Mouse (Mus musculus): ENCODE measurements at regions not wholly inside any gene's neighbourhood (a gene's known extent, or its start where the extent isn't known, plus 50 kb on each side); places are given as distances from the start of the nearest gene placed in this dataset.

DNA sequence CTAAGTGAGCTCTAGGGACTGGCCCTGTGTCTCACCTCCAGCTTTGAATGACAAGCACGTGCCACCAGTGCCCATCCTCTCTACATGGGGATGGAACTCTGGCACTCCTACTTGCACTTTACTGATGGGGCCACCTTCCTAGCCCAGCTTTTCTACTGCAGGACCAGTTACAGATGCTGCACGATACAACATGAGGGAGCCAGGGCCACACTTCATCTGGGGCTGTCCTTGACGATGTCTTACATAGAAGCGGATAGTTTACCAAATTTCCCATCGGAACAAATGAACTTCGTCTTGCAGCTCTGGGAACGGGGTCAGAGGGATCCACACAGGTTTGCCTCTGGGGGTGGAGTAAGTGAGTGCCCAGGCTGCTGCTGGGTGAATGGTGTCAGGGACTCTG lies 253.7 kb upstream of the Dio3 start:
- no peak for DNase-seq (ENCODE audit: extremely low read depth, low read depth, low spot score)

DNA sequence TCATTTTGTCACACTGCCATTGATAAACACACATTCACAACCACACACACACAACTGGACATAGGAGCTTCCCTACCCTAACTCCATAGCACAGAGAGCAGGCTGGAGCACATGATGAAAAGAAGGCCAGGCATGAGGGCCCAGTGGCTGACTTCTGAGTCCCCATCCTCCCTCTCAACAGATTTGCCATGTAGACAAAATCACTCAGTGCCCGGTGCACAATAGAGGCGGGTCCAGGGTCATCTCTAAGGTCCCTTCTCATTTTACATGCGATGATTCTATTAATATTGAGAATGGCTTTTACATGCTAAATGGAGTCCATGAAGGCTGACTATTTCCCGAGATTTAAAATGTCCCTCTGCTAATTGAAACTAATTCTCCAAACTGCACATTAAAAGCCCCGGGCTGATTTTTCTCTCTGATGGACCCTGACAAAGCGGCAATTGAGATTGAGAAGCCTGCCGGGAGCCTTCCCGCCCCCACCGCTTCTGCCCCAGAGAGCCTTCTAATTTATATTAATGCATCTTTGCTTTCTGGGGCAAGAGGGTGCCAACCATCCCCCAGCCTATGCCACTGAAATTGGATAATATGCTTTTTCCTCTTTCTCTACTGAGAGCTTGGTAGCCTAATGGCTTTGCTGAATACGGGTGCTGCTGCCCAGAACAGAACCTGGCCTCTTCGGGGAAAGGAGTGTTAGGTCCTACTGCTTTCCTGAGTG lies 252.7 kb upstream of the Dio3 start:
- no peak for DNase-seq (ENCODE audit: extremely low read depth, low read depth, low spot score)

DNA sequence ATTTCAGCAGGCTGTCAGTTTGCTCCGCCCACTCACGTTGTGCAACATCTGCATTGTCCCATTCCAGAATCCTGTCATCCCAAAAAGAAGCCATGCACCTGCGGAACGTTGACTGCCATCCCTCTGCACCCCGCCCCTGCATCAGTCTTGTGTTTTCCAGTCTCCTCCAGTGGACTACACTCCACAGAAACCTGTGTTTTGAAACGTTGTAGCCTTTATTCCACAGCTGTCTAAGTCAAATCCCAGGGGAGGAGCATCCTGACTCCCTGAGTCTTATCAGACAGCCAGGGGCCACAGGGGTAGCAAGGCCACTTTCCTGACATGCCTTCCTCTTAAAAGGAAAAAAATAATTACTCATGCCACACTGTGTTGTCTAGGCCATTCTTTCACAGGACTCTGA lies 251.5 kb upstream of the Dio3 start:
- no peak for DNase-seq (ENCODE audit: extremely low read depth, low read depth, low spot score)

DNA sequence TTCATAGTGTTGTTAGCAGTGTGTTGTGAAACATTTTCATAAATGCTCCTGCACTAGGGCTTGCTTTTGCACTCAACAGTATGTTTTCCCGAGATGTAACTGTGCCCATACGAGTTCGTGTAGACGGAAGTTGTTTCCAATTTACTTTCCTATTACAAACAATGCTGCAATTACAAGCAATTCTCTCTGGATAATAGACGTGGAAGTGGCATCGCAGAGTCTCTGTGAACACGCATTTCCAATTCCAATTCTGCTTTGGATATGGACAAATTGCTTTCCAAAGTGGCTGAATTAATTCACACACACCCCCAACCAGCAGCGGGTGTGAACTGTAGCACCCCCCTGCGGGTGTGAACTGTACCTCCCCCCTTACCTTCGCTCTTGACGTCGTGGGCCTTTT lies 250.9 kb upstream of the Dio3 start:
- DNase-seq (ENCODE audit: extremely low read depth, low read depth, low spot score): no peak

DNA sequence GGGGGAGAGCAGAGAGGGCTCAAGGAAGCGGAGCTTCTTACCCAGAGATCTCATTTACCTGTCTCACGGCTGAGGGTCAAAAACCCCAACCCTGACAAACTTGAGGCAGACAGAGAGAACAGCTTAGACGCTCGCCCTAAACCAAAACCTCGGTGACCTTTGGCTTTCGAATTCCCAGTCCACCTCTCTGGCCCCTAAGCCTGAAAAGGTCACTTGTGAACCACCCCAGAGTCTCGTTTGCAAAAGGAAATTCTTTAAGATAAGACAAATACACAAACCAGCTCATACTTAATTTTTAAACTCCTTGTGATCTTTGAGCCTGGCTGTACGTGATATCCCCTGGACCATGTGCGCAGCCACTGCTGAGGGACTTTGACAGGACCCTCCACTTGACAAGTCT lies 250.2 kb upstream of the Dio3 start:
- no peak for DNase-seq (ENCODE audit: extremely low read depth, low read depth, low spot score)

DNA sequence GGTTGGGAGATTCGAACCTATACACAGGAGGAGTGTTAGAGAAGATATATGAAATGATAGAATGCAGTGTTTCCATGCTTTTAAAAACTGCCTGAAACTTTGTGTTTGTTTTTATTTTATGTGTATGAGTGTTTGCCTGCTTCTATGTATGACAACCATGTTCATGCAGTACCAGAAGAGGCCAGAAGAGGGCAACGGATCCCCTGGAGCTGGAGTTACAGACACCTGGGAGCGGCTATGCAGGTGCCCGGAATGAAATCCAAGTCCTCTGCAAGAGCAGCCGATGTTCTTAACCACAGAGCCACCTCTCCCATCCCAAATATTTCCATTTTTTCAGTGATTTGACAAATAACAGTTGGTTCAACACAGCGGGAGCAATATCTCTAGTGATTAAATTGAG lies 247.5 kb upstream of the Dio3 start:
- no peak for DNase-seq (ENCODE audit: extremely low read depth, low read depth, low spot score)

DNA sequence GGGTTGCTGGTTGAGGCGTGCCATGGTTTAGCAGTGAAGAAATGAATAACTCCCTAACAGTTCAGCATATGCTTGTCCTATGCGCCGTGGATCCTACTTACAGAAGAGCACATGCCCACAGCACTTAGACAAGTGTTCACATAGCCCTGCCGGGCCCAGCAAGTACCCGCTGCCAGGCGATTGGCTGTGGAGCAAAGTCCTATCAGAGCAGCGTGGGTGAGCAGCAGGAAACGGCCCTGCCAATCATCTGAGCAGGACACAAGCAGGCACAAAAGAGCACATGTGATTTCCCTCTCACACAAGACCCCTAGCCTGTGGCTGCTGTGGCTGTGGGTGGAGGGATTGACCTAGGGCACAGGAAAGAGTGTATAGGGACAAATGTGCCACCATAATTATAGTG lies 243.7 kb upstream of the Dio3 start:
- no peak for DNase-seq (ENCODE audit: extremely low read depth, low read depth, low spot score)

DNA sequence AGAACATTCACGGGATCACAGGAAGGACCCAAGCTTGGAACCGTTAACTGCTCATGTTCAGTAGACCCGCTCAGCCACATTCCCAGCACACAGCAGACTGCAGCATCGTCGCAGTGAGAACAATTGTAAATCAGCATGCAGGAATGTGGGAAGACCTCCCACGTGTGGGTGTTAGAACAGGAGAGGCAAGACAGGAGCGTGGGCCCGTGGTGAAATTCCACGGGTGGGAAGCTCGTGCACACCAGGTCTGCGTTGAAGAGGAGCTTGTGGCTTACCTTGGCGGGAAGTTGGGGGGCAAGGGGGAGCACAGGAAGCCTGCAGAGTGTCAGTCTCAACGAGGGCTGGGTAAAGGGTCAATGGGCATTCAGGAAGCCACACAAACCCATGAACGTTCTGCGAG lies 238.2 kb upstream of the Dio3 start:
- DNase-seq (ENCODE audit: extremely low read depth, low read depth, low spot score): no peak

DNA sequence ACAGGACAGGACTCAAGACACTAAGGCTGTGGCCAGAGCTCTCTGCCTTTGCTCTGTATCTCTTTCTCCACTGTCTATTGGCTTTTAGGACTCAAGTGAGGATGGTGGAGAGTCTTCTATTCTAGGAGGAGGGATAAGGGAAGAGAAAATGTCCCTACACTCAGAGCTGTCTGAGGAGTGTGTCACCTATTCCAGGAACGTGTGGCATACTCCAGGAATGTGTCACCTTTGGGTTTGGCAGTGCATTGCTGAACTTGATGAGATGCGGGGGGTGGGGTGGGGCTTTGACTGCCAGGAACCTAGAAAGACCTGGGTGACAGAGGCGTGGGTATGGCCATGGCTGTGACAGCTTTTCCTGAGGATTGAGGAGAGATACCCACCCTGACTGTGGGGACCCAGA lies 237.1 kb upstream of the Dio3 start:
- DNase-seq (ENCODE audit: extremely low read depth, low read depth, low spot score): no peak

DNA sequence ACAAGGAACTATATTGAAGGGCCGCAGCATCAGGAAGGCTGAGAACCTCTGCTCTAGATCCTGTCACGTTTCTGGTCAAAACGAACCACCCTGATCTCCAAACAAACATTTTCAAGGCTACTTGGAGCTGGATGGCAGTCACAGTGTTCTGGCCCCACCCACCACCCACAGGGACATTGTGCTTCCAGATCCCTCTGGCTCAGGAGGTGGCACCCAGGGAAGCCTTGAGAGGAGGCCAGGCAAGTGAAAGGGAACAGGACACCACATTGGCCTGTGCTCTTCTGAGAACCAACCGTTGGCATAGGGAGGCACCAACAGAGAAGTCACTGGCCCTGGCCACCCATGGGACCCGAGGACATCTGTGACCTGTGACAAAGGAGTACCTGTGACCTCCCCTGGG lies 234.6 kb upstream of the Dio3 start:
- DNase-seq (ENCODE audit: extremely low read depth, low read depth, low spot score): no peak

DNA sequence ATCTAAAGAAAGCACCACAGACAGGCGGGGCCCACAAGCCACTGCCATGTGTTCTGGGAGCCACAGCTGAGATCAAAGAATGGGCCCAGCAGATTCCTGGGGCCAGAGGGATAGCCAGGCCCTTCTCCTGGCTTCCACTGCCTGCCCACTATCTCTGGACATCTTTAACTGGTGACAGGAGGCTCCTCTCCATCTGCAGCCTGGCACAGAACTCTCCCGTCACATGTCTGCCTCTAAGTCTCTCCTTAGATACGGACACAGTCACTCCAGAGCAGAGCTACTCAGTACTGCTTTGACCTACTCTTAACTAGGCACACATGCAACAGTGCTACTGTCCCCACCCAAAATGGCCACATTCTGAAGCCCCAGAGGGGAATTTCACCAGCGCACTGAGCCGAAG lies 234.1 kb upstream of the Dio3 start:
- DNase-seq (ENCODE audit: extremely low read depth, low read depth, low spot score): no peak

DNA sequence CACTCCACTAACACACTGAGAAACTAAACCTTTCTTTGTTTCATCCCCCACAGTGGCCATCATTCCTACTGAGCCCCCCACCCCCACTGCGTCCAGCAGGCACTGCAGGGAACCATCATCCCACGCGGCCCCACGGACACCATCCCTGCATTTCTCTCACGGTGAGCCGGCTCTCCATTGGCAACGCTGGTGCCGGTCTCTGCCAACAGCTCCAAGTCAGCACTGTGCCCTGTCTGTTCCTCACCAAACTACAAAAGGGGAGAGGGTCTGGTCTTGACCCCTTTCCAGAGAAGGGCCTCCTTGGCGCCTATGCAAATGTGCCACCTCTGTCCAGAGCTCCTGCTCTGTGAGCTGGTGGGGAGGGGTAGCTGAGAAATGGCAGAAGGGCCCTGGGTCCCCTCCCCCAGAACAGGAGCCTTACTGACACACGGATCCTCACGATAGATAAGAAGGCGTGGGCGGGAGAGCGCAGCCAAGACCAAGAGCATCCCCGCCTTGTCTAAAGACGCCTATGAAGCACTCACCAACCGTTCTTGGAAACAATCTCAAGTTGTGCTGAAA lies 233.0 kb upstream of the Dio3 start:
- no peak for DNase-seq (ENCODE audit: extremely low read depth, low read depth, low spot score)

DNA sequence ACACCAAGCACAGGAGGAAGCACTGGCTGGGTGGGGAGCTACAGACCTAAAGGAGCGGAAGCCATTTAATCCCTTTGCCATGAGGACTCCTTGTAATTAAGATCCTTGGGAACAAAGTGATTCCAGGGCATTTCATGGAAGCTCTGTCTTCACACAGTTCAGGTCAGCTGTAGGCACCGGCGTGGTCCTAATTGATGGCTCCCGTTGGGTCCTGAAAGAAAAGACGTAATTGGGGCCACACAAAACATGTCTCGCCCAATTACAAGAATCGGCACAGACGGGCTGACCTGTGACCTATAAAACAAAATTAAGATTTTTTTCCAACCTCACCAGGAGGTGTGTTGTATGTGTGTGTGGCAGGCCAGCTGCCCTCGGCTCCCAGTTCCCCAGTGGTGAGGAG lies 232.3 kb upstream of the Dio3 start:
- DNase-seq (ENCODE audit: extremely low read depth, low read depth, low spot score): no peak

DNA sequence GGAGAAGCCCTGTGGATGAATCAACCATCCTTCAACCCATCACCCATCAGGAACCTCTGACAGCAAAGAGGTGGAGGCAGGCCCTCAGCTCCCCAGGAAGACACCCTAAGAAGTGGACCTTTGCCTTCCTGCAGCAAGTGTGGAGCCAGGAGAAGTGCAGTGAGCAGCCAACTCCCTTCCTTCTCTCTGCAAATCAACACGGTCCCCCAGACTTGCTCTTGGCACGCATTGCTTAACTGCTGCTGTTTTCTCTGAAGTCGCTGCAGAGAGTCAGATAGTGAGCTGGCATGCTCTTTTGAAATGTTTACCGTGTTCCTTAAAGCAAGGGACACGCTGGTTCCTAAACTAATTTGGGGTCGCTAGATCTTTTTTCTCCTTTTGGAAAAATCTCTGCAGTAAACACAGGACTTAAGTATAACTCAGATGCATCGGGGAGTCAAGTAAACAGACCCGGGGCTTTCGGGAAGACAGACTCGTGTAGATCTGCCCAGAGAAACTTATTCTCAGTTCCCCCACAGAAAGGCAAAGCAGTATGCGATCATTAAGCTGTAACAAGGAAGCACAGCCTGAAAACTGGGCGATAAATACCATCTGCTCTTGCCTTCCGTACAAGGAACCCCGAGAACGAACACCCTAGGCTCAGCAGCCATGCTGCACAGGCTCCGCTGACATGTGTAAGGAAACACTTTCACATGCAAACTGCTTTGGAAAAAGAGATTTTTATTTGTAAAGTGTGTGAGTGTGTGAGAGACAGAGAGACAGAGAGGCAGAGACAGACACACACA lies 231.2 kb upstream of the Dio3 start:
- DNase-seq (ENCODE audit: extremely low read depth, low read depth, low spot score): no peak

DNA sequence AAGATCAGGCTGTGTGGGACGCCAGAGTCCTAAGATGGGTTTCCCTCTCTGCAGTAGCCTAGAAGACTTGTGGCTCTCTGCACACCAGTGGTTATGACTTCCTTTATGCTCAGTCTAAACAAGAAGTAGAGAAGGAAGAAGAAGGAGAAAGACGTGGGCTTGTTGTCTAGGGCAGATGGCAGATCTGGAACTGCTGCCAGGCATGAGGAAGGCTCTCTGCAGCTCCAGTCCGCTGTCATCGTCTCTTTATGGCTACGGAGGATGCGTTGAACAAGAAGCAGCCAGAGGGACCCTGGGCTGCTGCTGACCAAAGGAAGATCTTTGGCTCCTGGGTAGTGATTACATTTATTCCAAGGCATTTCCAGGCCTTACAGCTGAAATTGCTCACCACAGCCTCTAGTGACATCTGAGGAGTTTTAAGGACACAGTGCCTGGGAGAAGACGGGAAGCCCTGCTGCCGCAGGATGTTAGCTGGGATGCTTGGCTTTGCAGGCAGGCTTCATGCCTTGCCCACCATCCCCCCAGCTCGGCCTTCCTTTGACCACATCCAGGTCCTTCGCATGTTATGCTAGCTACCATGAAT lies 229.6 kb upstream of the Dio3 start:
- DNase-seq (ENCODE audit: extremely low read depth, low read depth, low spot score): no peak

DNA sequence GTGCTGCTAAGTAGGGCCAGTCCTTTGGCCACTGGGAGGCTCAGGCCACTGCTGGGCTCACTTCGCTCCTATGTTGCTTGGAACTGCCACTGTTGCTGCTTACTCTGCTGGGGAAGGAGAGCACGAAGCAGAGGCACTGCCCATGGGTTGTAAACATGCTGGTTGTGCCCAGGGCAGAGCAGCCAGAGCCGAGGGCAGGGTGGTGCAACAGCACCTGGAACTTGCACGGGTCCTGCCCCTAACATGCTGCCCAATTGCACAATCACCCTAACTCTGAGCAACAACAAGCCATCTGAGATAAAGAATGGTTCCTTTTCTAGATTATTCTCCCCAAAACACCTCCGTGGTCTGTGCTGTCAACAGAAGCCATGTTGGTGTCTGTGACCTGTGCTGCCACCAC lies 219.5 kb upstream of the Dio3 start:
- DNase-seq (ENCODE audit: extremely low read depth, low read depth, low spot score): no peak

DNA sequence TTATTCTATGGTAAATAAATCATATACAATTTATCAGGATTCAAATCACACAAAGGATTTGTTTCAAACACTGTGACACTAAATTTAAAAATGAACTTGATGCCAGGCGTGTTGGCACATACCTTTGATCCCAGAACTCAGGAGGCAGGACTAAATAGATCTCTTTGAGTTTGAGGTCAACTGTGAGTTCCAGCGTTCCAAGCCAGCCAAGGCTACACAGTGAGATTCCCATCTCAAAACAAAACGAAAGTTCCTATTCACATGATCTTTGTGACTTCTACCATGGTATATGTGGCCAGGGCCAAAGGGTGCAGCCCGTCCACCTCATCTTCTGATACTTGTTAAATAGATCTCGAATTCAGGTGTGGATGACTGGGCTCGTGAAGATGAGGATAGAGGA lies 216.9 kb upstream of the Dio3 start:
- DNase-seq (ENCODE audit: extremely low read depth, low read depth, low spot score): no peak

DNA sequence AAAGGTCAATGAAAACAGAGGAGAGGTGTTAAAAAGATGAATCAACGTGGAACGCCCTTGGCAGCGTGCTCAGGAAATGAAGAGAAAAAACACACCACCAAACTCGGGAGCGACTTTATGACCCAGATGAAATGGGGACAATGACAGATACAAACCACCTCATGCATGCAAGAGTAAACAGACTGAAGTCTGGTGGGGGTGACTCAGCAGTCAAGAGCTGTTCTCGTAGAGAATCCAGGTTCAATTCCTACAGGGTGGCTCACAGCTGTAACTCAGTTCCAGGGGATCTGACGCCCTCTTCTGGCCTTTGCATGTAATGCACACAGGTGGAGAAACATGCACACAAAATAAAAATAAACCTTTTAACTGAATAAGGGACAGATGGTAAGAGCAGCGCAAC lies 215.9 kb upstream of the Dio3 start:
- no peak for DNase-seq (ENCODE audit: extremely low read depth, low read depth, low spot score)

DNA sequence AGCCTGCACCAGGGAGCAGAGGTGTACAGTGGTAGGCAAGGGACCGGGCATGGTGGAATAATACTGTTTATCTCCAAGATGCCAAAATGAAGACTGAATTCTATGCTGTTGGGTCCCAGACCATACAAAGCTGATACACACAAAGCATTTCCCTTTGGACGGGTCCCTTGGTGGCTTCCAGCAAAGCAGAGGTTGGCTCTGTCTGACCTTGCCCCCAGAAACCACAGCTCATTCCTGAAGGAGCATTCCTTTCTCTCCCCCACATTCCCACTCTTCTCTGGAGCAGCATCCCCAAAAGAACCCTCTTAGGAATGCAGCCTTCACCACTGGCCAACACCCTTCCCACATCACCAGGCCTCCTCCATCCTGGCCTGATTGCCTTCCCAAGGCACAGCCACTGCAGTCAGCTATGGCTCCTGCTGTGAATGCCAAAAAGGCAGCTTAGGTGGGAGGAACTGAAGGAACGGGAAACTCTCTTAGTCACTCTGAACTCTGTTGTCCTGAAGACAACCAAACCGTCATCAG lies 212.4 kb upstream of the Dio3 start:
- DNase-seq (ENCODE audit: extremely low read depth, low read depth, low spot score): no peak

DNA sequence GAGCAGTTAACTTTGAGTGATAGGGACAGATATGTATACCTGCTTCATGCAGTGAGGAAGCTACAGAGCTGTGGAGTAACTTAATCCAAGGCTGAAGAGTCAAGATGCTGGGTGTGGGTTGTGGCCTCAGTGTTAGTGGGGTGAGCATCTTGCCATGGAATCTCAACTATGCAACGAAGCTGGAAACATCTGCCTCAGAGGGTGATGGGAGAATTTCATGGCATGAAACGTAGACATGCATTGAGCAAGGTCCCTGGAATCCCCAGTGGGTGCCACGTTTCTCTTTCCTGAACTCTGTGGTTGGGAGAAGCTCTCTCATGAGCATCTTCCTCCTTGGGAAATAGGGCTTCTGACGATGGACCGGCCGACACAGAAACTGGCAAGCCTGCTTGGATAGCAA lies 208.4 kb upstream of the Dio3 start:
- DNase-seq (ENCODE audit: extremely low read depth, low read depth, low spot score): no peak

DNA sequence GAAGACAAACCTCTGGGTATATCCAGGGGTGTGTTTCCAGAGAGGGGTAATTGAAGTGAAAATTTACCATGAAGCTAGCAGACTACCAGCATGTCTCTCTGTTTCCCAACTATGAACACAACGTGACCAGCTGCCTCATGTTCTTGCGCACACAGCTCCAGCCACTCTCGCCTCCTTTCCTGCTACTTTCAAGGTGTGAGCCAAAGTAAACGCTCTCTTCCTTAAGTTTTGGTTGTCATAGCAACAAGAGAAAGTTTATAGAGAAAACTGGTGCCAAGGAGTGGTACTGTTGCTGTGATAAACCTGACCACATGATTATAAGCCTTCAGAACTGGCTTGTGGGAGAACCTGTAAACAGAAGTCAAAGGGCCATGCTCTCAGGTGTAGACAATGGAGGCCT lies 207.0 kb upstream of the Dio3 start:
- DNase-seq (ENCODE audit: extremely low read depth, low read depth, low spot score): no peak

DNA sequence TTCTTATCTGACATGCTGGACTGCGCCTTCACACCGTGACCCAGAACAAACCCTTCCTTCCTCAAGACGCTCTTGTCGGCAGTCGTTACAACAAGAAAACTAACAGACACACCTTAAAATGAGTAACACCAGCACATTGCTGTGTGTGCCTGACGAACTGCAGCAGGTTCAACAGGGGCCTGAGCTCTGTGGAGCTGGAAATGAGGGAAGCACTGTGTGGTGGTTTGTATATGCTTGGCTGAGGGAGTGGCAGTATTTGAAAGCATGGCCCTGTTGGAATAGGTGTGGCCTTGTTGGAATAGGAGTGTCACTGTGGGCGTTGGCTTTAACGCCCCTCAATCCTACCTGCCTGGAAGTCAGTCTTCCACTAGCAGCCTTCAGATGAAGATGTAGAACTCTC lies 203.9 kb upstream of the Dio3 start:
- DNase-seq (ENCODE audit: extremely low read depth, low read depth, low spot score): no peak

All from fat pad, adult 2 months (tissue).